Mouse (Mus musculus): ENCODE results near the gene Ddx59.

Ddx59 gene

DNA sequence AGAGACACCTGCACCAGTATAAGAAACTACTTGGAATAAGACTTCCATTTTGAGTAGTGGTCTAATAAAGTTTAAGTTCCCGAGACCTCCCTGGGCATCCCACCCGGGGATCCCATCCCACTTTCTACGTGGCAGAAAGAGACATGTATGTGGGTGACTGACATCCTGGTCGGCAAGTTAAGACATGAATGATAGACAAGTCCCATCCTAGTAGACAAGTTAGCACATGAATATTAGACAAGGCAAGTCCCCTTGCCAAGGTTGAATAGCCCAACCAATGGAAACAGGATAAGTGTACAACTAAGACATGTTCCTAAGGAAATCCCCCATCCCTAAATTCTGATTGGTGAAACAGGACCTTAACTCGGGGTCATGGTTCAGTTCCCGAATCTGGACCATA is 34.5 kb downstream of the Ddx59 start:
- no peak for DNase-seq (ENCODE audit: low spot score)

DNA sequence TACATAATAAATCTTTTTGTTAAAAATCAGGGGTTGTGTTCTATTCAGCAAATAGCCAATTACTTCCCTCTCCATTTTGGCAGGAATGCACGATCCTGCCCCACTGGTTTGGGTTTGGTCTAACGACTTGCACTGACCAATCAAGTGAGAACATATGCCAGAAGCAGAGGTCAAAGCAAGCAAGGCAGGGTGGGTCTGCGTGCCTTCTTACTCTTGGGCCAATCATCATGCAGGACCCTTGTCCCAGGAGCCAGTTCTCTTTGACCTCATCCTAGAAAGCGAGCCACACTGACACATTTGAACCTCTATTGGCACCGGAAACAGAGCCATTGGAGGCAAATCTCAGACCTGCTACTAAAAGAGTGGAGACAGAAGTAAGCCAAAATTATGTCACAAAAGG is 35.1 kb downstream of the Ddx59 start:
- DNase-seq (ENCODE audit: low spot score), result no peak

DNA sequence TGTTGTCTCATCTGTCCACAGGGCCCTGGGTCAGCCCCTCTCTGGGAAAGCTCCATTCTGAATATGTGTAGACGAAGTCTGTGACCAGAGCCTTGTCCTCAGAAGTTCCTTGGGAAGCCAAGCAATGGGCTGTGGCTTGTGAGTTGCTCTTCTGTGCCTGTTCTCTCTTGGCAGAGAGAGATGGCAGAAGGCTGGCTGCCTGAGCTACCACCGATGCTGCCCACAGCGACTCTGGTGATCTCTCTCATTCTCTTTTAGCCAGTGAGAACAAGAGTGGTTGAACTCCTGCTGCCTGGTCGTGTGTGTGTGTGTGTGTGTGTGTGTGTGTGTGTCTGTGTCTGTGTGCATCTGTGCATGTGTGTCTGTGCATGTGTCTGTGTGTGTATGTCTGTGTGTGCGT is 37.4 kb downstream of the Ddx59 start:
- no peak for DNase-seq (ENCODE audit: low spot score)

DNA sequence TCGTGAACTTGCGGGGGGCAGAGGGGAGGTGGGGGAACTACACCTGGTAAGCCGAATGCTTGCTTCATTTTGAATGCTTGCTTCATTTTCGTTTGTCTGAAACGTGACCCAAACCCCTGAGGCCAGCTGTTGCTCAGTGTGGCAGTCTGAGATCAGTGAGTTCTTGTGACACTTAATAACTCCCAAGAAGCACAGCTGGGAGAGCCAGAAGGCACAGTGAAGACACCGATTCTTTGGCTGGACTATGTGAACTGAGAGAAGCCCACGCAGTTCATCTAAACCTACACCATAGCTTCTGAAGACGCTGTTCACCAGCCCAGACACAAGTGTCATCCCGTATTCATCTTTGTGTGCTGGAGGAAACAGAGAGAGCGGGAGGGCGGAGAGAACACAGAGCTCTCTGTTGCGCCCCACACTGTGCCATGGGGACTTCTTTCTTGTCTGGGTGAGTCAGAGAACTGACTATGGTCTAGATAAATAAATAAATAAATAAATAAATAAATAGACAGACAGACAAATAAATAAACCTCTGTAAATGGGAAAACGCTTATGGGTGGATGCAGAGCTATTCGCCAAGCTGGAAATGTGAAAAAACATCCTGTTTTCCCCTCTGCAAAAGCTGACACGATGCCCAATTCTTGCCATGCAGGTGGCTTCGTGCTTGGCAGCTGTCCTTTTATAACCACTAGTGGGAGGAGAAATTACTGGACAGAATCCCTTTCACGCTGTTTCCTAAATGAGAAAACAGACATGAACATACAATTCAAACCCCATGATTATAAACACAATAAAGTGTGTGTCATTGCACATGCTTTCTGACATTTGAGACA is 40.9 kb downstream of the Ddx59 start:
- no peak for DNase-seq (ENCODE audit: low spot score)

DNA sequence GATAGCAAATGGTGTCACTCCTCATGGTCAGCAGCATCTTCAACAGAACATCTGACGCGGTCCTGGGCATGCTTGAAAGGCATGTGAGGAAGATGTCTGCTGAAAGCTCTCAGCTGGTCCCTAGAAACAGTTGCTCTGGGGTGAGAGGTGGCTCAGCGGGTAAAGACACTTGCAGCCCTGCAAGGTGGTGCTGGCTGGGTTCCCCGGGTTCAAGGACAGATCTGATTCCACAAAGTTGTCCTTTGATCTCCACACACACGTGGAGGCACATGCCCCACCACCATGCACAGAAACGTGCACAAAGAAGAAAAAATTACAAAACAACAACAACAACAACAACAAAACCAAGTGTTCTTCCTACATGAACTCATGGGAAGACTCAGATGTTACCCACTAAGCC is 41.7 kb downstream of the Ddx59 start:
- no peak for DNase-seq (ENCODE audit: low spot score)

DNA sequence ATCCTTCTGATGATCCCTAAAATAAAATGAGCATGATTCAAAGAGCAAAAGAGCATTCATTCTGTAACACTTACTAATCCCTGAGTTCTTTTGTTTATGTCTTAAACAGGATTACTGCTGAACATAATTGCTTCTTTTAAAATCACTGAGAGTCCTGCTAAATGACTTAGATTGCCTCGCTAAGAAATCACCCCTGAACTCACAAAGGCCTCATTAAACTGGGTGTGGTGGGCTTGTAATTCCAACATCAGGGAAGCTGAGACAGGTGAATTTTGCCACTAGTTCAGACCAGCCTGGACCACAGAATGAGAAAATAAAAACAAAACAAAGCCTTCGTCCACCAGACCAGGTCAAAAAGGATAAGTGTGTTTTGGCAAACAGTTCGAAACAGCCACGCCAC is 42.3 kb downstream of the Ddx59 start:
- no peak for DNase-seq (ENCODE audit: low spot score)

DNA sequence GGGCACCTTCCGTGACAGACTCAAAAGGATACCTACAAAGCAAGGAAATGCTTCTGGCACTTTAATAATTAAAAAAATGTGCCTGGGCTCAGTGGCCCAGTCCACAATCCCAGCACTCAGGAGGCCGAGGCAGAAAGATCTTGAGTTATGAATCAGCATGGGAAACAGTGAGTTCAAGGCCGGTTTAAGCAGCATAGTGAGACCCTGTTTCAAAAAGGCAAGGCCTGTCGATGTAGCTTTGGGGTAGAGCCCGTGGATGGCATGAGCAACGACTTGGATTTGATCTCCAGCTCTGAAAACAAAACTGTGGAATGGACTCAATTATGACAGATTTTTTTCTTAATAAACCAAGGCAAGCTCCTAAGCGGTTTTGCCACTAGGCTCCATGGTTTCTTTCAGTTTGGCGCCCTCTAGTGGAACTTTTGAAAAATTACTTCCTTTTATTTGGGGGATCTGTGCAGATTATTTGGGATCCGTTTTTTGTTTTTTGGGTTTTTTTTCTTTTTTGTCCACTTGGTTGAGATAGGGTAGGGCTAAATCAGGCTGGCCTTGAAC is 43.7 kb downstream of the Ddx59 start:
- no peak for DNase-seq (ENCODE audit: low spot score)

DNA sequence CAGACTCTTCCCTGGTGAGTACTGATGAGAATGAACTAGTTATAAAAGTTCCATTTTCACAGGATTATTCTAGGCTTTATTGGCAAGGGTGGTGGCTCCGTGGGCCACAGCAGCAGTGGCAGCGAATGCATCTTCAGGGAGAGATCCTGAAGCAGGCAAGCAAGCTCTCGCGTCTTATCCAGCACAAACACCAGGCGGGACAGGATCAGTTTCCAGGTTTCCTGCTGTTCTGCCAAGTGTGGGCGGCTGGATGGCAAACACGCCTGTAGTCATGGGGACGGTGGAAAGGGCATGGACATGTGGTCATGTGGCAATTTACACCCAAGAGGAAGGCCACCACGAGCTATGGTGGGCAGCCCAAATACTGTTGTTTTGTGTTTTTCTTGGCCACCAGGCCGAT is 47.4 kb downstream of the Ddx59 start:
- no peak for DNase-seq (ENCODE audit: low spot score)

DNA sequence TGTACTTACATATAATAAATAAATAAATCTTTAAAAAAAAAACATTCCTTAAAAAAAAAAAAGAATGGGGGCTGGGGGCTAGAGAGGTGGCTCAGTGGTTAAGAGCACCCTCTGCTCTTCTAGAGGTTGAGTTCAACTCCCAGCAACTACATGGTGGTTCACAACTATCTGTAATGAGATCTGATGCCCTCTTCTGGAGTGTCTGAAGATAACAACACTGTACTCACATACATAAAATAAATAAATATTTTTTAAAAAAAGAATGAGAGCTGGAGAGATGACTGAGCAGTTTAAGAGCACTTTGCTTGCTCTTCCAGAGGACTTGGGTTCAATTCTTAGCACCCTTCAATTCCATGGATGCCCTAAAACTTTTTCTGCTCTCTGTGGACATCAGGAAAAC is 50.1 kb downstream of the Ddx59 start:
- no peak for DNase-seq (ENCODE audit: low spot score)

DNA sequence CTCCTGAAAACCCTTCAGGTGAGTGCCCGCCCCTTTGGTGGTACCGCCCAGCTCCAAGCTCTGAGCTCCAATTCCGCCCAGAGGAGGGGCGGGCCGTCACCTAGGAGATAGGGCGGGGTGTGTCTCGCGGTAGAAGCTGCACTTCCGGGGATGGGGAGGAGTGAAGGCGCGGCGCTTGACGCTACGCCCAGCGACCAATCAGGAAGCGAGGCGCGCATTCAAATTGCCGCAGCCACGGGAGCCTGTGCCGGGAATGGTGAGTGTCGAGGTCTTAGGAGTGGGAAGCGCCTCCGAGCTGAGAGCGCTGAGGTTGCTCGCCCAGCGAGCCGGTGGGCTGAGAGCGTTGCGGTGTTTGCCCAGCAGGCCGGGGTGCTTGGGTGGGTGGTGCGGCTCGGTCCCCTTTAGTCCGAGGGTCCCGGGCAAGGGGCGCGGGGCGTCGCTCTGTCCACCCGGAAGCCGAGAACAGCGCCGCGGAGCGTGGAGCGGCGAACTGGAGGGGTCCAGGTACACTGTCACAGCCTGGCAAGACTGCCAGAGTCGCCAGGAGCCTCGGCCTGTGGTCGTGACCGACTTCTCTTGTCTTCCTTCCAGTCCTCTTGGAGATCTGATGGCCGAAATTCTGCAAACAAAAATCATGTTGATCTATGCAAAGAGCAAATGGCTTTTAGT is 51.2 kb downstream of the Ddx59 start, which contains the start of gene Kif14:
TSS of gene Kif14 (plus strand) at position 201 of the 669 bp plus-strand sequence.
- peak; percentile 89 for DNase-seq (ENCODE audit: low spot score)

DNA sequence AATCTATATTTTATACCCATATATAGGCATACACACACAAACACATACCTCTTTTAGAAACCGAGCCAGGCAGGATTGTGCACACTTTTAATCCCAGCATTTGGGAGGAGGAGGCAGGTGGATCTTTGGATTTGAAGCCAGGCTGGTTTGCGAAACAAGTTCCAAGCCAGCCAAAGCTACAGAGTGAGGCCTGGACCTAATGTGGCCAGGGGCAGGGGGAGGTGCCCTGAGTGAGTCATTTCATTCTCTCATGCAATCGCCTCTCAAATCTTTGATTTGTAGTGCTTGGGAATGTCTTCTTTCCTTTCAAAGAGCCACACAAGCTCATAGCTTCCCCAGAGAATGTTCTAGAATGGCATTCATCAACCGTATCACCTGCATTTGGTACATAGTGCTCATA is 54.3 kb downstream of the Ddx59 start:
- no peak for DNase-seq (ENCODE audit: low spot score)

DNA sequence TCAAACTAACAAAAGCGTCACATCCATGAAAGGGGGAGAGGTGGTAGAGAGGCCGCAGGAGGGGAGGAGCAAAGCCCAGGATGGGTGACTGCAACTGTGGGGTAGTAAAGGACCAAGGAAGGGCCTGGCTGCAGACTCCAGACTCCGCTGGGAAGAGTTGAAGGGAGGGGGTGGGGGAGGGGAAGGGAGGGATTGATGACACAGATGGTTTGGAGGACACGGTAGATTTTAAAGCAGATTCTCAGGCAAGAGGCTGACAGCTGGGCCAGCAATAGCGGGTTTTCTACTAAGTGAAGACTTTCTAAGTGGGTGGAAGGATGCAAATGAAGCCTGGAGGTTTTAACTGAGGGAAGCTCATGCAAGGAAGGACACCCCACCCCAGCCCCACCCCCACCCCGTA is 55.4 kb downstream of the Ddx59 start:
- DNase-seq (ENCODE audit: low spot score), result no peak
